Mouse (Mus musculus) duodenum, adult 2 months (tissue): ENCODE measurements around the gene Taok2. TPM values are rescaled to one million over a fixed set of nuclear protein-coding genes. Genes with fewer than 3 reads are reported as not detected.

Experiments used
- polyA plus RNA-seq: library from polyadenylated mRNA; depleted of rRNA; stranded (reverse); fragments of >200 nt; gene quantifications from 2 replicates; pipeline ENCODE4 v1.2.3, GENCODE M21; 2012; ENCODE audit warnings: low replicate concordance; rRNA removed

Taok2 gene
- 70.4 and 83.1 TPM in 2 replicates for polyA plus RNA-seq

DNA sequence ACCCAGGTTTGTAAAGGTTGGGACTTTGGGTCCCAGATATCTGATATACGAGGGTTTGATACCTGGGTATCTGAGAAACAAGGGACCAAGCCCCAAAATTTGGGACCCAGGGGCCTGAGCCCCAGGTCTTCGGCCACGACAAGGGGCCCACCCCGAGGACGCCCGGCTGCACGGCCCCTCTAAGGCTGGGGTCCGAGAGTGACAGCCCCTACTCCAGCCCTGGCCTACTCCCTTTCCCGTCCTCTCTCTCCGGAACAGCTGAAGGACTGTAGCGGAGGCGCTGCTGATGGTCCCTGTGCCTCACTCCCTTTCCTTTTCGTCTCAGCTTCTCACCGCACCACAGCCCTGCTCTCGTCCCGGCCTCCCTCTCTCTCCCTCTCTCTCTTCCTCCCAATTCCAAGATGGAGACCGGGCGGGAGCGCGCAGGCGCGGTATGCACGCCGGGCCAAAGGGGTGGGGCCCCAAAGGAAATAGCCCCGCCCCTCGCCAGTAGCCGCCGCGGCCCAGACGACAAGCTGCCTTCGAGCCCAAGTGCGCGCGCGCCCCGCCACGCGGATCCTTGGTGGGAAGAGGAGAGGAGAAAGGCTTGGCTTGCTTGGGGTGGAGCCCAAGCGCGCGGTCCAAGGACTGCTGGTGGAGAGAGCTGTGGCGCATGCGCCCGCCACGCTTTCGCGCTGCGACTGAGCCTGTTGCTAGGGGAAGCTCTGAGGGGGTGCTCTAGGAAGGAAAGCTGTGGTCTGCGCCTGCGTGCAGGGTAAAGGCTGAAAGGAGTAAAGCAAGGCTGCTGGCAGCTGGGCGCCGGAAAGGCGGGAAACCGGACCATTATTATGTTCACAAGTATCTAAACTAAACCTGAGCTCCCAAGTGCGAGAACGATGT, at the start of gene Taok2:
Gene Taok2 (minus strand): TSS at position 418 of the 879 bp plus-strand sequence.

DNA sequence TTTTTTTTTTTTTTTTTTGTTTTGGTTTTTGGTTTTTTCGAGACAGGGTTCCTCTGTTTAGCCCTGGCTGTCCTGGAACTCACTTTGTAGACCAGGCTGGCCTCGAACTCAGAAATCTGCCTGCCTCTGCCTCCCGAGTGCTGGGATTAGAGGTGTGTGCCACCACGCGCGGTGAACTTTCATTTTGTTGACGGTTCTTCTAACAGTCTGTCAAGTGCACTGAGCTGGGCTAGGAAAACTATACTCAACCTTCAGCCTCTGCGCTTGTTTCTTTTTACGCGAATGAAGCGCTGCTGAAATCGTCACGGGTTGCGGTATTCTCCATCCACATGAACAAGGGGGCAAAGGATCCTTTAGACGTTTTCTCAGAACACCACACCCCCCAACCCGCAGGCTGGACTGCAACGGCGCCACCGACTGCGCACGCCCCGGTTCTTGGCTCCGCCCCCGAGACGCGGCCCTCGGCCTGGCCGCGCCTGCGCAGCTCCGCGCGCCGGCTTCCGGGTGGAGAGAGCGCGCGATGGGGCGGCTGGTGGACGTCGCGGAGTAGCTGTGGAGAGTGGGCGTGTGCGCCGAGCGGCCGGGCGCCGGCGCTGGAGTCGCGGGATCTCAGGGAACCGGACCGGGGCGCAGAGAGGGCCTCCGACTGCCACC, 44.0 kb upstream of the Taok2 start, which contains the start of gene Kctd13:
Gene Kctd13 (plus strand): TSS at position 496 of the 654 bp plus-strand sequence.

DNA sequence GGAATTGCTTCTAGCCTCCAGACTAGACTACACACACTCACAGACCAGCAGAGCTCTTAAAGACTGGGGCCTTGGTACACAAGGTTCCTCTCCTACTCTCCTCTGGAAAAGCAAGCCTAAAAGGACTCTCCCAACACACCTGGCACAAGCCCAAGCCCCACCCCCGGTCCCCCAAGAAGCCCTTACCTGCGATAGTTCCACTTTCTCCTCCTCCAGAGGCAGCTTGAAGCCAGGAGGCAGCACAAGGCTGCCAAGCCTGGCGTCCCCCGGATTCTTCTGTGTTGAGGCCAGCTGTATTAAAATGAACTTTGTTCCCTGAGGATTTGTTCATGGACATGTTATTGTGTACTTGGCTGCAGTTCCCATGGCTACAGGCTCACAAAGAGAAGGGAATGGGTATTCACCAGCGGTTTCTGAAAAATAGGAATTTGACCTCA, 38.1 kb upstream of the Taok2 start, which contains the start of gene Tmem219:
Gene Tmem219 (minus strand): TSS at position 294 of the 437 bp plus-strand sequence.

DNA sequence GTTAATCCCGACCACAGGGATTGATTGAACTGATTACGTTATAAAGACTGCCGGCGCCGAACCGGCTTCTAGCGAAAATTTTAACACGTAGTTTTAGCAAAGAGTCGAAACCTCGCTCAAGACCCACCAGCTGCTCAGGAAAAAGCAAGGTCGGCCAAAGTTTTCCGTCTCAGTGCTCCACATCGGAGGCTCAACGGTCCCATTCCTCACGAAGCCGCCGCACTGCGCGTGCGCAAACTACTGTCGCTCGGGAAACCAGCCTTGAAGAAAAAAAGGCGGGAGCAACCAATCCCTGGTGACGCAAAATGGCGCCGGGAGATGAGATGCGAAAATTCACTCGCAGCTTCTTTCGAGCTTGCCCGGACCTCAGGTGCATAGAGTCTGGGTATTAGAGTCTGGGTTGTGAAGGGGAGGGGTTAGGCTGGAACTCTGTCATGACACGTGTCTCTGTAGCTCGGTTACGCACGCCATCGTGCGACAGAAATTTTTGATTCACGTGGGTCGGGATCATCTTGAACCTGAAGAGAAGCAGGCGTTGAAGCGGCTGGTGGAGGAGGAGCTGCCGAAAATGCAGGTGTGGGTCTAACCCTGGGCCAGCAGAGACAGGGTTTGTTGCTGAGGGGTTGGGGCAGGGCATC, 22.2 kb downstream of the Taok2 start, which contains the start of gene Ino80e:
Gene Ino80e (minus strand): TSS at position 231 of the 638 bp plus-strand sequence.

DNA sequence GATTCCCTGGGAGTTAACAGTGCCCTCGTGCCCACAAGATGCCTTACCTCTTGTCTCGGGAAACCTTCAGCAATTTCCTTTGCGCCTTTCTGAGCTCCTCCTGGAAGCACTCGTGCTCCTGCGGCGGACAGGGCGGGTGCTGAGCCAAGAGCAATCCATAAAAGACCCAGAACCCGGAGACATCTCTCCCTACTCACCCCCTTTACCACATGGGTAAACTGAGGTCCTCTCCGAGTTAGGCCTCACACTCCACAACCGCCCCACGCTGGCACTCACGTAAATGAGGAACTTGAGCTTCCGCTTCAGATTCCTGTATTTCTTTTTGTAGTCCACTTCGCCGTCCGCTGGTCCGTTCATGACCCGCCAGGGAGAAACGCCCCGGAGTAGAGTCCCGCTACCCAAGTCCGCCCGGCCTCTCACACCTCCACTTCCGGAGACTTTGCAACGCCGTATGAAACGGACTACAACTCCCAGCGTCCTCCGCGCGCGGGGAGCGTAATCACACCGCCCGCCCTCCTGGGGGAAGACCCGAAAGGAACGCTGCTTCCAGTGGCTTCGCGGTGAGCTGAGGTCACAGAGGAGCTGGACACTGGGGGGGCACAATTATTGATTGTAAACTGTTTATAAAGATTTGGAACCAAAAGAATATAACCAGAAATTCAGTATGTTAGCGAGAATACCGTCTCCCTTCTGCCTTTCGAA, 22.9 kb downstream of the Taok2 start, which contains the start of gene Hirip3:
Gene Hirip3 (plus strand): TSS at position 544 of the 702 bp plus-strand sequence.

DNA sequence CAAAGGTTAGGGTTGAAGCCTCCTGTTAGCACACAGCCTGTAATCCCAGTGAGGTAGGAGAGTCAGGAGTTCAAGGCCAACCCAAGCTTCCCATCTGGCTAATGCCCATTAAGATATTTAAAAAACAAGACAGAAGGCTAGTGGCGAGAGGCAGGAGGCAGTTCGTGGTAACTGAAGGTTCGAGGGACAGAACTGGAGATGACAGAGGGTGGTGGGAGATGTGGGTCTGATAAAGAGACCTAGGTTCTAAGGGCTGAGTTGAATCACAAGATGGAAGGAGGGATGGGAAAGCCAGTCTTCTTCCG, 37.4 kb downstream of the Taok2 start, which contains the start of gene Doc2a:
Gene Doc2a (plus strand): TSS at position 301 of the 305 bp plus-strand sequence.

DNA sequence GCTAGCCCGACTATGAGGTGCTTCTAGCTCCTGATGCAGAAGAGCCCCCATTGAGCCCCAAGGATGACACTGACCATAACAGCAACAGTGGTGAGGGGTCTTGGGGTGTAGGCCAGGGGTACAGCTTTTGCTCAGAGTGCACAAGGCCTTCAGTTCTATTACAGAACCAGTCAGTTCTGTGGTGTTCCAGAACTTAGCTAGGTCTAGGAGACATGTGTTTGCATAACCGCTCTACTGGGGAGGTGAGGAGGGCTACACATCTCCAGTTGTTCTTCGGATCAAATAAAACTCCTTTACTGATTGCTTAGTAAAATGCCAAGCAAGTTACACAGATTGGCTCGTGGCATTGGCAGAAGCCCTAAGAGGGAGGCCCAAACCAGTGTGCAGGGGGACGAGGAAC, 53.0 kb downstream of the Taok2 start, which contains the start of gene 4930451I11Rik:
Gene 4930451I11Rik (minus strand): TSS at position 101 of the 400 bp plus-strand sequence.

Other genes starting within 250 kb of the Taok2 start
- gene Sgf29, start 235.4 kb downstream of the Taok2 start, polyA plus RNA-seq: 24.0 and 43.5 TPM in 2 replicates
- 4.1 and 9.7 TPM in 2 replicates for gene Sult1a1, start 208.3 kb downstream of the Taok2 start, polyA plus RNA-seq
- 33.6 and 37.5 TPM in 2 replicates for gene Bola2, start 189.3 kb downstream of the Taok2 start, polyA plus RNA-seq
- 13.1 and 17.4 TPM in 2 replicates for gene Slx1b, start 188.9 kb downstream of the Taok2 start, polyA plus RNA-seq
- gene Coro1a, start 176.9 kb downstream of the Taok2 start, polyA plus RNA-seq: 60.7 and 132 TPM in 2 replicates
- 406 and 574 TPM in 2 replicates for gene Mapk3, start 125.1 kb downstream of the Taok2 start, polyA plus RNA-seq
- gene Gdpd3, start 118.4 kb downstream of the Taok2 start, polyA plus RNA-seq: 8.1 and 8.2 TPM in 2 replicates
- gene Ypel3, start 107.7 kb downstream of the Taok2 start, polyA plus RNA-seq: 262 and 424 TPM in 2 replicates
- 2.1 and 3.5 TPM in 2 replicates for gene Tbx6, start 103.2 kb downstream of the Taok2 start, polyA plus RNA-seq
- gene Ppp4c, start 92.2 kb downstream of the Taok2 start, polyA plus RNA-seq: 89.9 and 160 TPM in 2 replicates
- 5.2 TPM in 2 replicates for gene Fam57b, start 87.0 kb downstream of the Taok2 start, polyA plus RNA-seq
- not detected in 2 replicates for gene 4930451I11Rik, start 53.1 kb downstream of the Taok2 start, polyA plus RNA-seq
- 0.76 TPM in 1 of 2 replicates, not detected in the other for gene Doc2a, start 37.3 kb downstream of the Taok2 start, polyA plus RNA-seq
- gene Hirip3, start 22.7 kb downstream of the Taok2 start, polyA plus RNA-seq: 2.7 and 5.0 TPM in 2 replicates
- 44.3 and 46.4 TPM in 2 replicates for gene Ino80e, start 22.3 kb downstream of the Taok2 start, polyA plus RNA-seq
- gene Tmem219, start 38.2 kb upstream of the Taok2 start, polyA plus RNA-seq: 203 and 206 TPM in 2 replicates
- 13.9 and 20.5 TPM in 2 replicates for gene Kctd13, start 44.2 kb upstream of the Taok2 start, polyA plus RNA-seq
- 0.30 and 0.55 TPM in 2 replicates for gene Asphd1, start 64.9 kb upstream of the Taok2 start, polyA plus RNA-seq
- 1.6 and 2.2 TPM in 2 replicates for gene Sez6l2, start 65.9 kb upstream of the Taok2 start, polyA plus RNA-seq
- 215 and 466 TPM in 2 replicates for gene Cdipt, start 91.2 kb upstream of the Taok2 start, polyA plus RNA-seq
- 0.09 and 0.42 TPM in 2 replicates for gene Cdiptos, start 91.4 kb upstream of the Taok2 start, polyA plus RNA-seq
- 193 and 250 TPM in 2 replicates for gene Mvp, start 129.9 kb upstream of the Taok2 start, polyA plus RNA-seq
- 2.4 TPM in 1 of 2 replicates, not detected in the other for gene Pagr1b, start 131.8 kb upstream of the Taok2 start, polyA plus RNA-seq
- gene Pagr1a, start 132.6 kb upstream of the Taok2 start, polyA plus RNA-seq: 1.5 TPM in 1 of 2 replicates, not detected in the other
- gene Gm42742, start 136.4 kb upstream of the Taok2 start, polyA plus RNA-seq: 19.5 and 23.9 TPM in 2 replicates
- 4.2 and 5.7 TPM in 2 replicates for gene Prrt2, start 136.5 kb upstream of the Taok2 start, polyA plus RNA-seq
- gene Maz, start 142.3 kb upstream of the Taok2 start, polyA plus RNA-seq: 288 and 667 TPM in 2 replicates
- gene Kif22, start 157.8 kb upstream of the Taok2 start, polyA plus RNA-seq: 3.9 and 4.4 TPM in 2 replicates
- gene Zg16, start 202.6 kb upstream of the Taok2 start, polyA plus RNA-seq: 1,613 and 5,119 TPM in 2 replicates
- 24.0 and 31.4 TPM in 2 replicates for gene AI467606, start 206.7 kb upstream of the Taok2 start, polyA plus RNA-seq
- gene Qprt, start 237.5 kb upstream of the Taok2 start, polyA plus RNA-seq: 0.43 and 0.95 TPM in 2 replicates